ENCODE assay signal across 9 mouse cellular contexts in genomic region chr6:84584783-84585685, GRCm38 (mm10). TPM values are rescaled to one million over a fixed set of nuclear protein-coding genes. Genes with fewer than 3 reads are reported as not detected.
DNase-seq lines count a peak whose midpoint lies in the region; ATAC-seq lines count a peak whose summit lies in the region.
"Had no signal": no experiment of that assay in that cellular context is flagged by ENCODE, and none has a peak within 500 bp of the region (broad histone marks: within the 10 kb centered on the region; RNA-seq: fewer than 3 reads in every experiment).

No protein-coding gene starts in this region.

- H3K4me2 ChIP-seq in heart, embryonic 15.5 days, result peak overlapping the region; percentile 91
- peak overlapping the region; percentile 93 for H3K4me2 ChIP-seq in midbrain, embryonic 15.5 days

- peak; percentile 53 for ATAC-seq in heart, embryonic 15.5 days (replicated peaks; ENCODE audit: insufficient number of reproducible peaks, insufficient read depth, low FRiP score, low read depth)
- no peak for ATAC-seq in midbrain, embryonic 15.5 days (replicated peaks)

- no peaks in the 10 kb centered on the region for H3K36me3 ChIP-seq in forebrain, embryonic 10.5 days (replicated peaks)
- H3K36me3 ChIP-seq in heart, embryonic 15.5 days, result no peaks in the 10 kb centered on the region
- no peaks in the 10 kb centered on the region for H3K36me3 ChIP-seq in midbrain, embryonic 15.5 days (replicated peaks)

- peaks cover 100% of the 10 kb centered on the region for H3K27me3 ChIP-seq in forebrain, embryonic 10.5 days (ENCODE audit: poor library complexity, severe bottlenecking)
- peaks cover 98% of the 10 kb centered on the region for H3K27me3 ChIP-seq in heart, embryonic 15.5 days
- peaks cover 95% of the 10 kb centered on the region for H3K27me3 ChIP-seq in midbrain, embryonic 15.5 days (replicated peaks)

- WGBS in forebrain, embryonic 10.5 days, result under 1% methylated on average over 66 of the region's 66 CpGs
- under 1% methylated on average over 66 of the region's 66 CpGs for whole genome bisulfite sequencing in heart, embryonic 15.5 days
- under 1% methylated on average over 66 of the region's 66 CpGs for WGBS in midbrain, embryonic 15.5 days

- peak; percentile 27 for DNase-seq in kidney, adult 18-20 months
- DNase-seq in kidney, adult 11 months, result no peak
- DNase-seq in forebrain, embryonic 10.5 days (ENCODE audit: extremely low spot score, low spot score), result peak; percentile 32
- DNase-seq in kidney, postnatal 14 days, result peak; percentile 39
- no peak for DNase-seq in frontal cortex, postnatal 25 days (ENCODE audit: low spot score in 2 of 2)
- DNase-seq in left cerebral cortex, adult 8-10 months (ENCODE audit: low spot score in 2 of 2), result no peak

- H3K9me3 ChIP-seq in forebrain, embryonic 10.5 days, result no peaks in the 10 kb centered on the region
- no peaks in the 10 kb centered on the region for H3K9me3 ChIP-seq in heart, embryonic 15.5 days (replicated peaks)
- H3K9me3 ChIP-seq in midbrain, embryonic 15.5 days, result no peaks in the 10 kb centered on the region

- H3K4me1 ChIP-seq in forebrain, embryonic 10.5 days, result peaks cover 75% of the 10 kb centered on the region
- peaks cover 86% of the 10 kb centered on the region for H3K4me1 ChIP-seq in heart, embryonic 15.5 days (replicated peaks)
- H3K4me1 ChIP-seq in midbrain, embryonic 15.5 days, result peaks cover 71% of the 10 kb centered on the region

- peak overlapping the region; percentile 14 for H3K9ac ChIP-seq in heart, embryonic 15.5 days
- 0 out of 2 replicates have a peak overlapping the region, but pooled peaks have one; percentile 4 for H3K9ac ChIP-seq in midbrain, embryonic 15.5 days

- H3K27ac ChIP-seq in forebrain, embryonic 10.5 days, result peak overlapping the region; percentile 58; the same call in 1 of the 2 replicates
- H3K27ac ChIP-seq in heart, embryonic 15.5 days, result peak overlapping the region; percentile 35; the same call in 1 of the 2 replicates
- no peak overlapping the region for H3K27ac ChIP-seq in midbrain, embryonic 15.5 days

- peak overlapping the region; percentile 48 for H3K4me3 ChIP-seq in forebrain, embryonic 10.5 days
- H3K4me3 ChIP-seq in heart, embryonic 15.5 days, result peak overlapping the region; percentile 54
- H3K4me3 ChIP-seq in midbrain, embryonic 15.5 days, result peak overlapping the region; percentile 45

RNA-seq across cellular contexts. Expression of gene Cyp26b1, which starts 8.7 kb away (rescaled TPM):
- 0.90 and 1.2 TPM in 2 replicates for polyA plus RNA-seq in forebrain, embryonic 10.5 days (2016; fragmentation: Nextera tagmentation; extraction: Ambion mirVana)
- polyA plus RNA-seq in heart, embryonic 15.5 days (2015; fragmentation: Nextera tagmentation; extraction: Ambion mirVana), result 1.1 and 1.9 TPM in 2 replicates
- polyA plus RNA-seq in midbrain, embryonic 15.5 days (2015; fragmentation: Nextera tagmentation; extraction: Ambion mirVana), result 14.0 and 21.0 TPM in 2 replicates
- total RNA-seq in left cerebral cortex, adult 8-10 months (2022), result 1 to 10 TPM; 4.4 to 8.9 (median 6.2) TPM
- total RNA-seq: common myeloid progenitor, adult 5-6 weeks had no signal

Comparison
In these comparisons a context has a peak if more than half of its experiments do, and no peak if none do; other contexts are left out.
1. DNase-seq: peak in kidney, adult 18-20 months (single experiment), forebrain, embryonic 10.5 days (single experiment) and kidney, postnatal 14 days (single experiment); none in kidney, adult 11 months (single experiment), frontal cortex, postnatal 25 days (0 of 2) and left cerebral cortex, adult 8-10 months (0 of 2).
2. Peak in every context shown above with its lines, with median percentiles within 50 percentile points of each other: H3K4me3 ChIP-seq.